Mouse (Mus musculus): Measurements from ENCODE around the gene Psmd12.

DNA sequence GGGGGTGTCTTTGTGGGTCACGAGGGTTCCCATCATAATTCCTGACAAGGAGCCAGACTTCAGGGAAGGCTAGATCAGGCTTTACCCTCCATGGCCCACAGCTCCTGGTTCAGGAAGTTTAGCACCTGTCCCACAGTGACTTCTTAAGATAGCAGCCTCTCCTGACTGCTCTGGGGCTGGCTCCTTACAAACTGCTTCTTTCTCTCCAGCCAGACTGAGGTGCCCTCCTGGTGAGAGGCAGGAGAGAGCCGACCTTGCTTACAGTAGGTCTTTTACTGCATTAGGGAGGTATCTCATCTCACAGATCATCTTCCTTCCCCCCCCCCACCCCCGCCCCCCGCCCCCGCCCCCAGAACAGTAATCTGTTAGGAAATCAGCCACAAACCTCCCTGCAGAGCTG is 53.0 kb downstream of the Psmd12 start:
- no peak for TF ChIP-seq CTCF (IDR thresholded peaks at IDR 0.05; ENCODE audit: low read depth)
- TF ChIP-seq EP300 (IDR thresholded peaks at IDR 0.05; ENCODE audit: low read depth) = no peak
